35 mouse cellular contexts compared by ENCODE assay signal in the genomic region with DNA sequence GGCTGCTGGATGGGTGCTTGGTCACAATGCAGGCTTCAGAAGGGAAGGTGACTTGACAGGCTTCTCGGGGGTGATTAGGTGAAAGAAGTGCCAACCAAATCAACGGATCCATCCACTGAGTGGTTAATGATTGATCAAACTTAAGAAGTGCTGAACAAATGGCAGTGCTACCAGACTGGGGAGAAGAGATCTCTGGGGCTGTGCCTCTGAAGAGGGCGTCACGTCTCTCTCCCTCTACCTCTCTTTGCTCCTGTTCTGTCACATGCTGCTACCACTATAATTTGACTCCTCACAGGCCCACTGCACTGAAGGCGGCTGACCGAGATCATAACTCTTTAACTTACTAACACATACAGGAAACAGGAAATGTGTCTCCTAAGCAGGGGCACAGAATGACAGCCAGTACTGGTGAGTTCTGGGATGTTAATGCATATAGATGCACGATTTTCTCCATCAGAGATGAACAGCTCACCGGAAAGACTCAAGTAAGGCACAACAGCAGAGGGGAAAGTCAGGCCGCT.
A peak's percentile ranks its signal among the peaks of the same experiment; 100 is the strongest.
DNase-seq lines count a peak whose midpoint lies in the region; ATAC-seq and TF ChIP-seq lines count a peak whose summit lies in the region.
"Had no signal": no experiment of that assay in that cellular context is flagged by ENCODE, and none has a peak within 500 bp of the region (broad histone marks: within the 10 kb centered on the region; RNA-seq: fewer than 3 reads in every experiment).

No protein-coding gene starts in this region.

- 0 out of 2 replicates have a peak, but pooled peaks have one; percentile 43 for ATAC-seq in intestine, embryonic 14.5 days (replicated peaks; ENCODE audit: low FRiP score, low TSS enrichment, low read depth)
- ATAC-seq in intestine, embryonic 16.5 days, result no peak
- ATAC-seq in kidney, embryonic 14.5 days (ENCODE audit: low FRiP score, low TSS enrichment), result peak; percentile 39
- ATAC-seq in liver, embryonic 14.5 days (ENCODE audit: insufficient read depth), result 0 out of 2 replicates have a peak, but pooled peaks have one; percentile 13
- 0 out of 2 replicates have a peak, but pooled peaks have one; percentile 55 for ATAC-seq in megakaryocyte-erythroid progenitor cell, adult 5-6 weeks (replicated peaks; ENCODE audit: low FRiP score, low TSS enrichment, poor library complexity, severe bottlenecking)
- no peak for ATAC-seq in midbrain, embryonic 11.5 days (ENCODE audit: low FRiP score)
- ATAC-seq: forebrain, embryonic 16.5 days; inflammation-experienced regulatory T-cells, adult 6 months; liver, postnatal 0 days; midbrain, embryonic 16.5 days; Patski had no signal

- H3K4me2 ChIP-seq in intestine, embryonic 14.5 days (ENCODE audit: low read length), result no peak overlapping the region
- no peak overlapping the region for H3K4me2 ChIP-seq in intestine, embryonic 16.5 days (ENCODE audit: low read depth, low read length)
- H3K4me2 ChIP-seq in kidney, embryonic 14.5 days (replicated peaks; ENCODE audit: low read depth, low read length), result no peak overlapping the region
- H3K4me2 ChIP-seq in liver, embryonic 14.5 days (ENCODE audit: low read depth), result no peak overlapping the region
- no peak overlapping the region for H3K4me2 ChIP-seq in midbrain, embryonic 11.5 days
- H3K4me2 ChIP-seq: embryonic facial prominence, embryonic 13.5 days; heart, embryonic 13.5 days; hindbrain, embryonic 15.5 days; limb, embryonic 12.5 days; liver, embryonic 11.5 days; neural tube, embryonic 12.5 days had no signal

- H3K27ac ChIP-seq in intestine, embryonic 14.5 days (ENCODE audit: low read depth), result no peak overlapping the region
- H3K27ac ChIP-seq in intestine, embryonic 16.5 days (ENCODE audit: low read length), result no peak overlapping the region
- no peak overlapping the region for H3K27ac ChIP-seq in kidney, embryonic 14.5 days (ENCODE audit: low read depth, low read length)
- H3K27ac ChIP-seq in liver, embryonic 14.5 days, result no peak overlapping the region
- no peak overlapping the region for H3K27ac ChIP-seq in midbrain, embryonic 11.5 days (ENCODE audit: low read depth, low read length)
- H3K27ac ChIP-seq: embryonic facial prominence, embryonic 13.5 days; forebrain, embryonic 10.5 days; gastrocnemius, adult 2 months; heart, embryonic 13.5 days; hindbrain, embryonic 10.5 days; hindbrain, embryonic 15.5 days; limb, embryonic 12.5 days; macrophage; midbrain, embryonic 10.5 days; neural tube, embryonic 12.5 days had no signal

- no peak for TF ChIP-seq CTCF in liver, embryonic 14.5 days (IDR thresholded peaks at IDR 0.05; ENCODE audit: low read depth)

- 49% methylated on average over 9 of the region's 9 CpGs for WGBS in intestine, embryonic 14.5 days
- WGBS in intestine, embryonic 16.5 days, result 49% methylated on average over 9 of the region's 9 CpGs
- 46% methylated on average over 9 of the region's 9 CpGs for WGBS in kidney, embryonic 14.5 days
- 35% methylated on average over 9 of the region's 9 CpGs for WGBS in liver, embryonic 14.5 days (ENCODE audit: insufficient replicate concordance)
- WGBS in midbrain, embryonic 11.5 days, result 85% methylated on average over 9 of the region's 9 CpGs

- H3K36me3 ChIP-seq in intestine, embryonic 14.5 days (ENCODE audit: control insufficient read depth, insufficient read depth, low read length), result no peaks in the 10 kb centered on the region
- no peaks in the 10 kb centered on the region for H3K36me3 ChIP-seq in intestine, embryonic 16.5 days (ENCODE audit: control insufficient read depth, insufficient read depth, low read length)
- H3K36me3 ChIP-seq in kidney, embryonic 14.5 days (ENCODE audit: control insufficient read depth, insufficient read depth, low read length), result no peaks in the 10 kb centered on the region
- no peaks in the 10 kb centered on the region for H3K36me3 ChIP-seq in liver, embryonic 14.5 days (replicated peaks; ENCODE audit: control insufficient read depth, insufficient read depth, low read depth)
- H3K36me3 ChIP-seq in midbrain, embryonic 11.5 days (ENCODE audit: control insufficient read depth, insufficient read depth, low read length), result no peaks in the 10 kb centered on the region
- H3K36me3 ChIP-seq: embryonic facial prominence, embryonic 13.5 days; hindbrain, embryonic 15.5 days; neural tube, embryonic 12.5 days had no signal

- H3K27me3 ChIP-seq in intestine, embryonic 14.5 days (replicated peaks; ENCODE audit: control insufficient read depth, insufficient read depth, low read length), result no peaks in the 10 kb centered on the region
- H3K27me3 ChIP-seq in intestine, embryonic 16.5 days (replicated peaks; ENCODE audit: control insufficient read depth, insufficient read depth, low read length), result no peaks in the 10 kb centered on the region
- no peaks in the 10 kb centered on the region for H3K27me3 ChIP-seq in kidney, embryonic 14.5 days (ENCODE audit: control insufficient read depth, insufficient read depth, low read length)
- no peaks in the 10 kb centered on the region for H3K27me3 ChIP-seq in liver, embryonic 14.5 days (ENCODE audit: control insufficient read depth, insufficient read depth, low read length)
- H3K27me3 ChIP-seq in midbrain, embryonic 11.5 days (ENCODE audit: control insufficient read depth, insufficient read depth, low read length), result no peaks in the 10 kb centered on the region
- H3K27me3 ChIP-seq: embryonic facial prominence, embryonic 13.5 days; heart, embryonic 13.5 days; hindbrain, embryonic 15.5 days; limb, embryonic 12.5 days; neural tube, embryonic 12.5 days; Patski had no signal

- H3K9ac ChIP-seq in intestine, embryonic 14.5 days (ENCODE audit: low read length), result no peak overlapping the region
- H3K9ac ChIP-seq in intestine, embryonic 16.5 days (ENCODE audit: low read depth, low read length), result no peak overlapping the region
- H3K9ac ChIP-seq in kidney, embryonic 14.5 days (ENCODE audit: low read depth, low read length), result no peak overlapping the region
- H3K9ac ChIP-seq in liver, embryonic 14.5 days (replicated peaks), result no peak overlapping the region
- no peak overlapping the region for H3K9ac ChIP-seq in midbrain, embryonic 11.5 days (ENCODE audit: low read length)
- H3K9ac ChIP-seq: embryonic facial prominence, embryonic 13.5 days; heart, embryonic 13.5 days; hindbrain, embryonic 15.5 days; limb, embryonic 12.5 days; liver, postnatal 0 days; neural tube, embryonic 12.5 days had no signal

- H3K4me3 ChIP-seq in intestine, embryonic 14.5 days (ENCODE audit: low read depth, low read length), result no peak overlapping the region
- H3K4me3 ChIP-seq in intestine, embryonic 16.5 days (ENCODE audit: low read length), result no peak overlapping the region
- H3K4me3 ChIP-seq in kidney, embryonic 14.5 days (ENCODE audit: low read length), result no peak overlapping the region
- H3K4me3 ChIP-seq in liver, embryonic 14.5 days (ENCODE audit: insufficient read depth in 1 of 2, low read depth in 2 of 2, low read length in 2 of 2), result no peak overlapping the region
- no peak overlapping the region for H3K4me3 ChIP-seq in midbrain, embryonic 11.5 days (ENCODE audit: low read depth, low read length)
- H3K4me3 ChIP-seq: embryonic facial prominence, embryonic 13.5 days; forebrain, embryonic 10.5 days; gastrocnemius, adult 2 months; heart, embryonic 13.5 days; hindbrain, embryonic 10.5 days; hindbrain, embryonic 15.5 days; limb, embryonic 12.5 days; midbrain, embryonic 10.5 days; myocyte; neural tube, embryonic 12.5 days had no signal

- peaks cover 4% of the 10 kb centered on the region; the same call in 1 of the 2 replicates for H3K4me1 ChIP-seq in intestine, embryonic 14.5 days (replicated peaks; ENCODE audit: control insufficient read depth, insufficient read depth, low read length)
- H3K4me1 ChIP-seq in intestine, embryonic 16.5 days (ENCODE audit: control insufficient read depth, insufficient read depth, low read length), result no peaks in the 10 kb centered on the region
- 0 out of 2 replicates have a peak, but pooled peaks cover 3% of the 10 kb centered on the region for H3K4me1 ChIP-seq in kidney, embryonic 14.5 days (ENCODE audit: control insufficient read depth, insufficient read depth, low read length)
- no peaks in the 10 kb centered on the region for H3K4me1 ChIP-seq in liver, embryonic 14.5 days (replicated peaks; ENCODE audit: control insufficient read depth in 2 of 2, insufficient read depth in 2 of 2, low read length in 1 of 2)
- H3K4me1 ChIP-seq in midbrain, embryonic 11.5 days (ENCODE audit: control insufficient read depth, insufficient read depth, low read length), result no peaks in the 10 kb centered on the region
- H3K4me1 ChIP-seq: embryonic facial prominence, embryonic 13.5 days; forebrain, embryonic 10.5 days; hindbrain, embryonic 15.5 days had no signal

- H3K9me3 ChIP-seq in intestine, embryonic 14.5 days (ENCODE audit: control insufficient read depth, low read length), result no peaks in the 10 kb centered on the region
- no peaks in the 10 kb centered on the region for H3K9me3 ChIP-seq in intestine, embryonic 16.5 days (ENCODE audit: control insufficient read depth, low read length)
- H3K9me3 ChIP-seq in kidney, embryonic 14.5 days (ENCODE audit: control insufficient read depth, low read length), result no peaks in the 10 kb centered on the region
- no peaks in the 10 kb centered on the region for H3K9me3 ChIP-seq in liver, embryonic 14.5 days (ENCODE audit: control insufficient read depth, low read length)
- no peaks in the 10 kb centered on the region for H3K9me3 ChIP-seq in midbrain, embryonic 11.5 days (ENCODE audit: control insufficient read depth, low read length)
- H3K9me3 ChIP-seq: embryonic facial prominence, embryonic 13.5 days; forebrain, embryonic 10.5 days; heart, embryonic 13.5 days; hindbrain, embryonic 10.5 days; hindbrain, embryonic 15.5 days; limb, embryonic 12.5 days; midbrain, embryonic 10.5 days; neural tube, embryonic 12.5 days had no signal

- TF ChIP-seq EP300 in liver, embryonic 14.5 days (IDR thresholded peaks at IDR 0.05; ENCODE audit: low read depth), result no peak

- no peak for DNase-seq in intestine, embryonic 14.5 days (ENCODE audit: low spot score)
- DNase-seq in kidney, postnatal 10 days, result no peak
- no peak for DNase-seq in liver, embryonic 14.5 days (ENCODE audit: low read depth in 3 of 3, low spot score in 3 of 3)
- no peak for DNase-seq in liver
- DNase-seq in midbrain, embryonic 11.5 days (ENCODE audit: low spot score, missing footprints), result no peak
- DNase-seq: adrenal gland, postnatal 10 days; cerebellum, adult 11 months; cerebellum, adult 9-10 months; cerebellum, postnatal 36 days; gastrocnemius, adult 2 months; gastrocnemius, postnatal 36 days; heart, postnatal 10 days; liver, postnatal 0 days; lung, postnatal 10 days; right cerebral cortex, adult 18-20 months; spleen, adult 18-20 months; thymus, postnatal 25 days had no signal

Comparison
In these comparisons a context has a peak if more than half of its experiments do, and no peak if none do; other contexts are left out.
1. ATAC-seq: peak in intestine, embryonic 14.5 days (single experiment), kidney, embryonic 14.5 days (single experiment), liver, embryonic 14.5 days (single experiment) and megakaryocyte-erythroid progenitor cell, adult 5-6 weeks (single experiment); none in intestine, embryonic 16.5 days (single experiment) and midbrain, embryonic 11.5 days (single experiment).